Mouse (Mus musculus) 416B (cell line): Measurements from ENCODE around the gene Mgat4c.

Experiments used
- DNase-seq: peaks from one replicate; pipeline ENCODE4 v3.0.0; 2011; ENCODE audit warnings: low read depth

Mgat4c gene

DNA sequence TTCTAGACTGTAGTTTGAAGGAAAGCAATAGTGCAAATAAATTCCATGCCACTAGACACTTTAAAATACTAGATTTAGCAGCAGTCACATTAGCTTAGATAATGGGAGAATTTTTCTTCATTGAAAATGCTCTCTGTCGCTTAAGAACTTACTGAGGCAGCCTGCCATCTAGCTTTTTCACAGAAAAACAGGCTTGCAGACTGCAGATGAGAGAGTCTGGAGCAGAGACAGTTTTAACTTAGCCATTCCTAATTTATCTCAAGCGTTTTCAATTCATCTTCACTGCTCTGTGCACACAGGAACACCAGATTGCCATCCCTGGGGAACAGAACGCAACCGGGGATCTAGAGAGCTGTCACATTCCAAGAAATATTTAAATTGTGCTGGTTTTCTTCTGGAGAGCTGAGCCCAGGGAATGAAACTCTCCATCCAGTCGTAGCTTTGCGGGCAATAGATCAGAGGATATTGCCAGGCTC, at the start of gene Mgat4c:
Gene Mgat4c (plus strand): TSS at position 51 of the 476 bp plus-strand sequence.
- no peak for DNase-seq

DNA sequence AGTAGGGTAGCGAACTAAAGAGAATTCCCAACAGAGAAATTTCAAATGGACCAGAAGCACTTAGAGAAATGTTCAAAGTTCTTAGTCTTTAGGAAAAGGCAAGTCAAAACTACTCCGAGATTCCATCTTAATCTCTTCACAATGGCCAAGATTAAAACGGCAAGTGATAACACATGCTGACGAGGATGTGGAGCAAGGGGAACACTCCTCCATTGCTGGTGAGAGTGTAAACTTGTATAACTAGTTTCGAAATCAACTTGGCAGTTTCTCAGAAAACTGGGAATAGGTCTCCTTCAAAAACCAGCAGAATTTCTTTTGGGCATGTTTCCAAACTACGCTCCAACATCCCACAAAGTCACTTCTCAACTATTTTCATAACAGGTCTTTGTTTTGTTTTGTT, 46.0 kb upstream of the Mgat4c start:
- DNase-seq: peak; percentile 14

DNA sequence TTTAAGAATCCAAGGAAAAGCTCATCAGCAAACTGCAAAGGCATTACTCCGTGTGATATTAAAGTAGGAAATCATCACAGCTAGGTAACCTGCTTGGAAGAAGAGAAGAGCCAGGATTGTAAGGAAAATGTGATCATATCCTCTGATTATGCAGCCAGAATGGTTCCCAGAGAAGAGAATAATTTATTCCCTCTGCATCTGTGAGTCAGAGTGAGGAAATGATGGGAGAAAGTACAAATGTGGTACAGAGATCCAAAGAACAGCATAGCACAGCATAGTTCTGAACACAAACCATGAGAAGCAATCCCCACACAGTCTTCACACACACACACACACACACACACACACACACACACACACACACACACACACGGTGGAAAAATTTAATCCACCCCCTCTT, 40.2 kb upstream of the Mgat4c start:
- no peak for DNase-seq

DNA sequence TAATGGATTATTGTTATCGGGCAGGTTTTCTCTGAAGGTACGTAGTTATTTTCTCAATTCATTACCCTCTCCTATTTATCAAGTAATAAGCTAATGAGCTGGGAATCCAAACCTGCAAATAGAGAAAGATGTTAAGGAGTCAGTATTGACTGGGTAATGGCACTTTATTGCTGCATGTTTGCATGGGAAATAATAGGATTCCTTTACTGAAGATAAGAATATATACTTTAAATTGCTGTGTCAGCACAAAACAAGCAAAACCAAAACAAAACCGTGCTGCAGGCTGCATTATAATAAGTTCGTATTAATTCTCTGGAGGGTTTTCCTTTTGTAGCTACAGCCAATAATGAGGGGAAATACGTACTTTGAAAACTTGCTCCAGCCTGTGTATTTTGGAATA, 627 bp downstream of the Mgat4c start:
- DNase-seq: no peak

DNA sequence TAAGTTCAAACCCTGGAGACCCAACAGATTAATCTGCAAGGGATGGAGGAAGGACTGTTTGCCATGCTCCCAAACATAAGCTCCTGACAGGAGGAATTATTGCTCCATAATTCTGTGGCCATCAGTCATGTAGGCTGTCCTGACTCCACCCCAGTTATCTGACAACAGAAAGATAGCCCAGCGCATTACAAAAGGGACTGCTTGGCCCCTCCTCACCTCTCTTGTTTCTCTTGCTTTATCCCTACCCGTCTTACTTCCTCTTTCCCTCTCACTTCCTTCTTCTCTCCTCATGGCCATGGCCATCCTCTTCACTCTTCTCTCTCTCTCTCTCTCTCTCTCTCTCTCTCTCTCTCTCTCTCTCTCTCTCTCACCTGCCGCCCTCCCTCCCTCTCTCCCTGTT, 80.5 kb downstream of the Mgat4c start:
- no peak for DNase-seq

DNA sequence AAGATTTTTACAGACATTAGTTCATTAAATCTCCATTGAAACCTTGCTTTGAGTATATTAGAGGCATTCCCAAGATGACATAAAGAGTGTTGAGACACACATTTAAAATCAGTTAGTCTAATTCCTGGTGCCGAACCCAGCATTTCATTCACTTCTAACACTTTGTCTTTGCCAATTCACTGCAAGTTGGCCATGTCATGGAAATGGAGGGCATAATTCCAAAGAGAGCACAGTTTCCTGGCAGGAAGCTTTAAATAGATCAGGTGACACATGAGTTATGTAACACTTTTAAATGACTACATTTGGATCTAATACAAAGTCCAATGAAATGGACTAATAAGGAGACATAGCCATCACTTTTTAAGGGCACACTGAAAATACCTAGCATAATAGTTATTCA, 89.4 kb downstream of the Mgat4c start:
- DNase-seq: no peak

DNA sequence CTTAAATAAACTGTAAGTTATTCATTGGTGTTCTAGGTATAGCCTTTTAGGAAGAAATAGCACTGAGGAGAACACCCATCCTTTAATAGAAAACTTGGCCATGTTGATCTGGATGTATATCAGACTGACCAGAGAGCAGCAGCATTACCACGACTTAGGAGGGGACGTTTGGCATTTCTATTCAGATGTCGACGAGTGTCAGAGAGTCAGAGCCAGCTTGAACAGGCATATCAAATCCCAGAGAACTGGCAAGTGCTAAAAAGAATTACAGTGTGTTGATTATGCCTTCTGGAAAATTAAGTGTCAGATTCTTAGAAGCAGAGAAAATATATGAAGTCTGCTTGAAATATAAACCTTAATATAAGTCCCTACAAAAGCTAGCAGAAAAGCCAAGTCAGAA, 89.9 kb downstream of the Mgat4c start:
- DNase-seq: no peak

DNA sequence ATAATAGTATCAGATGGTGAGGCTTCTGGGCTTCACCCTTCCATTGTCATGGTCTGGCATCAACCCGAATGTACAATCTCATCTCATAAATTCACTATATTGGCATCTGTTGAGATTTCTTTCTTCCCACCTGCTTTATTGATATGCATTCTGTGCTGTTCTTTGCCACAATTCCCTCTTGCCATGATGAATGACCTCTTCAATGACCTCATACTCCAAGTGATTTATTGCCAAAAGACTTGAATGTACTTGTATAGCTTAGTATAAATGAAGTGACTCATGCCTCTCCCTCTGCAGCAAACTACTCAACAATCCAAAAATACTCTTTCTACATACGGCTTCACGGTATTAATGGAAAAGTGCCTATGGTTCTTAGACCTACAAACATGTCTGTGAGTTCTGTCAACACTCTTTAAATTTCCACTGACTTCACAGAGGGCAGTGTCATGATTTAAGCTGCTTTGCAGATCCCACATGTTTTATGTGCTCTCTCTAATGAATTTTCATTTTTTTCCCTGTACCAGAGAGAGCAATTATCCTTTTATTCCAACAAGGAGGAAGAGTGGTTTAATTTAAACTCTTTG, 102.0 kb downstream of the Mgat4c start:
- DNase-seq: no peak

DNA sequence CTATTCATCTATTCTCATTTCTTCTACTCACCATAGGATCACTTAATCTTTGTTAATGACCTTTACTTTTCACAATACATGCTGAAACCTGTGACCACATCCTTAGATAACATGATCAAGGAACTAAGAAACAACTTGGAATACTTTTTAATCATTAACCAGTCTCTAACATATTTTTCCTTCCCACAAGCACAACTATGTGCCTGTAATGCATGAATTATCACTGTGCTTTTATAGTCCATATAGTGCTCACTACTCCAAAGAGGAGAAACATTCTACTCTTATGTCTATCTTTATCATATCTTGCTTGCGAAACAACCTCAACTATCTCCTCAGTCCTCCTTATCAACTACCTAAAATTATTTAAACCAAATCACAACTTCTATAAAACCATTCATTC, 114.2 kb downstream of the Mgat4c start:
- DNase-seq: no peak

DNA sequence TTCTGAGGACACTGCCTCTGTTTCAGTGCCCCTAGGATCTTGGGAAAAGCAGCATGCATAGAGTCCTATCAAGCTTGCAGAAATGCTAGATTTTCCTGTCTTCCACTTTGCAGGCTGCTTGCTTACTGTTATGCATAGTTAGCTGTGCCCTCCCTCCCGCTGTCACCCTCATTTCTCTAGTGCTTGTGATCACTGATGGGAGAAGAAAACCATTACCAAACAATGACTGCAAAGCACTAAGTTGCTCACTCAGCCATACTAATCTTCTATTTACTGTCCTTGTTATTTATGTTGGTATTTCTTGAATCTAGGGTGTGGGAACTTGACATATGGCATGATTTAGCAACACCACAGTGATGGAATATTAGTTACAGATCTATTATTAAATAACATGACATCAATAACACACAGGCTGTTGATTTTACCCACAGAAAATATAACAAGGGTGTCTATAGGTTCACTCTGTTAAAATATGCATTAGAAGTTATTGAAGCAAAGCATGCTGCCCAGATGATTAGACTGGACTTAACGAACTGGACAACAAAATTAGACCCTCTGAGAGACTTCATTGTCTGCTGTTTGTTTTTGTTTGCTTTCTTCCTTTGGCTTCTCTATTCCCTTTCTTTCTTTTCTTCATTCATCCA, 117.7 kb downstream of the Mgat4c start:
- no peak for DNase-seq

DNA sequence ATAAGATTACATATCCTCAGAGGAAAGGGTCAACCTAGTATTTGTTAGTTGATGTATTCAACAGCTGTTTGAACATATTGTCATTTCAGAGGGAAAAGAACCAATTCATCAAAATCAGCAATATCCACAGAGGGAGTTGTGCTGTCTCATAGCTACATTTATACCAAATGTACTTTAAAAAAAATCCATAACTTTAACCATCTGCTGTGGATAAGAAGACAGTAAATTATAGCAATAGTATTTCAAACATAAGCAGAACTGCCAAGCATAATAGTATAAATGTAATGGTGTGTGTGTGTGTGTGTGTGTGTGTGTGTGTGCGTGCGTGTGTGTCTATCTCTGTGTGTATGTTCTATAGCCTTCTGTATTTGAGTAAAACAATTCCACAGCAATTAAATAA, 127.5 kb downstream of the Mgat4c start:
- DNase-seq: no peak

DNA sequence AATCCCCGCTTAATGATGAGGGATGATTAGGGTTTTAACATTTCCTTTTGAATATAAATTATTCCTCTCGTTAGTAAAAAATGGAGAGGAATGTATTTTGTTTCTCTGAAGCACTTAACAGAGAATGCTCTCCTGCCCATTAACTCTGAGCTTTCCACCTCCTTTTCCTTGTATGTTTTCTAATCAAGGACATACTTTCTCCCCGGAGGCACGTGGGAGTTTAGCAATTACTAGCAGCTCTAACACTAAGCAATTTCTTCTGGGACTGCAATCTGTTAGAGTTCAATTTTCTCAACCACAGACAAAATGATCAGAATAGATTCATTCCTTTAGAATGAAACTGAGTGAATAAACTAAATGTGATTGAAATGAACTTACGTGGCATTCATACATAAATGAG, 135.6 kb downstream of the Mgat4c start:
- DNase-seq: no peak

DNA sequence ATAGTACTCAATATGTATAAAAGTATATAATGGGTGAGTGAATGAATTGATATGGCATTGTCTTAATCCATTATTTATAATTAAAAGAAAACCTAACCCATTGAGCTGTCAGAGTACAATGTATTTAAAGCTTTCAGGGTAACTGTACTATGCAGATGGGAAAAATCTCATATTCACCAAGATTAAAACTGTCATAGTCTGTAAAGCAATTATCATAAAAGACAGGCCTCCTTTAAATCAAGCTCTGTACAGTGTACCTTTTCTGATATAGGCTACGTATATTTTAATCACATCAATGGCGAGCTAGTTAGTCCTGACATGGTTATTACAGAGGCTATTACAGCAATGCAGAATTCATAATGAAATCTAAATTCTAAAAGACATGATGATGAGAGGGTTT, 146.7 kb downstream of the Mgat4c start:
- DNase-seq: no peak

DNA sequence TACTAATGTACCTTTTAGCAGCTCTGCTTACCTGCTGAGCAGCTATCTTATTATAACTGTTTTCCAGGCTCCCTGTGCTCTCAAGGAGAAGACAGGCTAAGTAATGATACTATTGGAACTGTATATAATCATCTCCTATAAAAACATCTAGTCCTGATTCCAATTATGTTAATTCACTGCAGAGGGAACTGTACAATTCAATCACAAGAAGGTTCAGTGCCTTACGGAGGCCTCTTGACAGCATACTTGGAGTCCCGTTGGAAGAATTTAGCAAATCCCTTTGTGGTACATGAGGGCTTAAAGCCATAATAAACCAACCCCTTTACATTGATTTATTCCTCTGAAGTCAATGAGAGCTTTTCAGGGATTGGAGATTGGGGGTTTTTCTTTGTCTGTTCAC, 174.8 kb downstream of the Mgat4c start:
- no peak for DNase-seq

DNA sequence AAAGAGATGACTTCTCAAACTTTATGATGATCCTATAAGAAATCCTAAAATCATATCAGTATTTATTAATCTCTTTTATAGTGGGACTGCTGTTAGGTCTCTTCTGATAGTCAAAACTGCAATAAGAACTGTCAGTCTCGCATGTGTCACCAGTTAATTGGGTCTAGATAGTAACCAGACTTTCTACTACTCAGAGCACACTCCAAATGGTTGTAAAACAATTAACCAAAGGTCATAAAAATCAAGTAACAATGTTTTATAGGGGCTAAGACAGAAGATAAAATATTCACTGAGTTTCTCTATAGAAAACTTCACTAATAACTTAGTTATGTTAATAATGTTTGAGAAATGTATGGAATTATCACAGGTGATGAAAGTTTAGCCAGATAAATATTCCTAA, 208.6 kb downstream of the Mgat4c start:
- no peak for DNase-seq

DNA sequence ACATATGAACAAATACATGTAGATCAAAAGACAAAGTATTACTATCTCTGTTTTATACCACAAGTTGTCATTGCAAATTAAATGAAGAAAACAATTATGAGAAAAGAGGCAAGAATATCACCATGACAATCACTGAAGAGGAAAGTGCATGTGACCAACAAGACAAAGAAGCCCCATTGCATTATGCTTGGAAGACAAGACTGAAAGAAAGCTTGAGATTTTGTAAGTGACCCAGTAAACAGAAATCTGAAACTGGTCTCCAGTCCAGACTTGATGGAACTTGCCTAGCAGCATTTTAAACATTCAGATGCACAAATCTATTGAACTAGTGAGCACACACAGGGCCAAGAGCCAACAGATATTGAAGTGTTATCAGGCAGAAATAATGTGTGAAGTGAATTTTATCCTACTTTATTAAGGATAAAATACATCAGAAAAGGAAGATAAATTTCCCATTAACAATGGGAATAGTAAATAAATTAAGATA, 236.1 kb downstream of the Mgat4c start:
- no peak for DNase-seq

DNA sequence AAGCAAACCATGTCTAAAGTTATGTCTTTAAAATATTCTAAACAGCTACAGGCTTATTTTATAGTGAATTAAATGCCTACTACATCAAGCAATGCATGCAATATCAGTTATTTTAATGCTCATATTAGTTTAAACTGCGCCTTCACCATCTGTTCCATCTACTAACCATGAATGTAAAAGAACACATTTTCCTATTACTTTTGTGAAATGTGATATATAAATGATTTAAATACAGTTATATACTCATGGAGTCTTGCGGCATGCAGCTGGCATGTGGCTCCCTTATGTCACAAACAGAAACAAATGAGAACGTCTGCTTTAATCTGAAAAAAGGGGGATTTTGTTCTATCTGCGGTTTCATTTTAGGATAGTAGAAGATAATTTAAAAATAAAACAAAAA, 316.3 kb downstream of the Mgat4c start:
- no peak for DNase-seq

DNA sequence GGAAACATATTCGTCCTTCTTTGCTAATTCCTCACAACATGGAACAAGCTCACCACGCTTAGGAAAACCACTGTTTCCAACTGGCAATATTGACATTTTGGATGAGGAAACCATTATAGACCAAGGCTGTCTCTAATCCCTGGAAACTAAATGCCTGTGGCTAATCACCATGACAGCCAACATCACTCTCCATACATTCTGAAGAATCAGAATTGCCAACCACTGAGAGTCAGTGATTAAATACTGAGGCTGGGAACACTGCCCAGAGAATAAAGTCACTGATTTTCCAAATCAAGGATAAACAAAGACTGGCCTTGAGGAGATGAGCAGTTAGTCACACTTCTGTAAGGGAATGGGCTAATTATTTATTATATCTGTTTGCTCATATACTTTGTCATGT, 361.2 kb downstream of the Mgat4c start:
- DNase-seq: no peak

DNA sequence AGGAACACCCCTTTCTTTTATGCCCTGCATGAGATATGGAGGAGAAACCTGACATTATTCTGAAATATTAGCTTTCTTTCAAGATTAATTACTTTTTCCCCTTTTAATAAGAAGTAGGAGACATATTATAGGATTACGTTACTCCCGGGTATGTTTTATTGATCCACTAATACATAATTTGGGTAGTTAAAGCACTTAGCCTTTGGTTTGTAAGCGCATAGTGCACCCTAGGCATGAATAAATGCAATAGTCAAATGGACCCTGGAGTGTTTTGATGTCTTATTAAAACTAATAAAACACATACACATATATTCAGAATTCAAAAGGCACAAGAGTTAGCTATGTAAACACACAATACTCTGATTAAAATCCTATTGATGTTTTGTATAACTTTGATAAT, 374.9 kb downstream of the Mgat4c start:
- no peak for DNase-seq

DNA sequence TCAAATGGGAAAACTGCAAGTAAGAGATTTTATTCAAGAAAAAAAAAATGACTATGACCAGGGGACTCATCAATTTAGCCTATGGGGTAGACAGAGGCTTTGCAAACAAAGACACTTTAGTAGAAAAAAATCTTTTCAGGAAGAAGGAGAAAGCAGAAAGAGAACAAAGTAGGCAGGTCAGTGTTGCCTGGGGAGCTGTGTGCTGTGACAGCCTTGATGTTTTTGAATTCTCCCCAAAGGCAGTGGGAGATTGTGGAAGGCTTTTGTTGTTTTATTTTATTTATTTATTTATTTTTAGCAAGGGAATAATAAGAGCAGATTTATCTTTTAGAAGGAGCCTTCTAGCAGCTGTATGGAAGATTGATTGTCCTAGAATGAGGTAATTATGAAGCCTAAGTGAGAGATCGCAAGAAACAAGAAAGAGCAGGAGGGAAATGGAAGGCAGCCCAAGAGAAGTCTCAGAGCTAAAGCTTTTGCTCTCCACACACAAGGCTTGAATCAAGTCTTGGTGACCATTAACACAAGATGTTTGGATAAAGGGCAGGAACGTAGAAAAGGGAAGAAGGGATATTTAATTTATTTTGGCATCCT, 375.8 kb downstream of the Mgat4c start:
- no peak for DNase-seq

DNA sequence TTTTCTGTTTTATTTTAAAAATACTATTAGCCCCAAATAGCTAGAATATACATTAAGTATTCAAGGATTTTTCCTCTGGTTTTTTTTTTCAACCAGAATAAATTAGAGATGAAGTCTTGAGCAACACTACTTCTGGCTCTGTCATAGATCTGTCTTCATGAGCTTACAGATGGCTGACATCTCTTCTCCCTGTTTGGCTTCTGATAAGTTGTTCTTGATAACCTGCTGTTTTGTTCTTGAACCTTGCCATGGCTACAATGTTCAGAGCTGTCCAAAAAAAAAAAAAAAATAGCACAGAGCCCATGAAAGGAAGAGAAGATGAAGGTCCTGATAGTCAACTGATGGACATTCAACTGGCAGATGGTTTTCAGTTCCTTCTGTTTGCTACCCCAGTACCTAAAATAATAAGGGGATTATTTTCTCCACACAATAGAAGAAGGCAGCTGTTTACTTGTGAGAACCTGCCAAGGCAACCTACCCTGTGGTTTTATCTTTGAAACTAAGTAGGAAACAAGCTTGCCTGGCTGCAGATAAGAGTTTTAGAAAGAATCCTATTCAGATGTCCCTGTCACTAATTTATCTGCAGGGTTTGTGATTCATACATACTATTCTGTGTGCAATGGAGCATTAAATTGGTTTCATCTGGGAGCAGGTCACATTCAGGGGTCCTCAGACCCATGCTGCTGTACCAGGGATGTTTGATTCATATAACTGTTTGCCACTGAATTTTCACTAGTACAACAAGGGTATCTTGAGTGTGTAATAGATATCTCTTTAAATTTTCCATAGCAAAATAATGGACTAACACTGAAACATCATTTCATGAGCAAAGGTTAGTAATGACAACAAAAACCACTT, 393.5 kb downstream of the Mgat4c start:
- DNase-seq: no peak

DNA sequence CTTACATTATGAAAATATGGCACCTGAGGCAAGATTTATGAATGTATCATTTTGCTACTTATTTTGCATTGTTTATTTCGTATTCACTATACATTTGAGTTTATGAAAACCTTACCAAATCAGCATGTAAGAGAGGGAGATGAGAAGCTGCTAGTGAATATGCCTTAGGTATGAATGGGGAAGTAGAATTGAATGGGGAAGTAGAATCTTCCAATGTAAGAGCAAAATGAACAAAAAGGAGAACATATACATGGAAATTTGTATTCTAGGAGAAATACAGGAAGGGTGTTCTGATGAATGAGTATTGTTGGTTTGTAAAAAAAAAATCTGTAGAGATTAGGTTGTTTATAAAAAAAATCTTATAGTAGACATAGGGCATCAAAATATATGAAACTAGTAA, 441.9 kb downstream of the Mgat4c start:
- no peak for DNase-seq

DNA sequence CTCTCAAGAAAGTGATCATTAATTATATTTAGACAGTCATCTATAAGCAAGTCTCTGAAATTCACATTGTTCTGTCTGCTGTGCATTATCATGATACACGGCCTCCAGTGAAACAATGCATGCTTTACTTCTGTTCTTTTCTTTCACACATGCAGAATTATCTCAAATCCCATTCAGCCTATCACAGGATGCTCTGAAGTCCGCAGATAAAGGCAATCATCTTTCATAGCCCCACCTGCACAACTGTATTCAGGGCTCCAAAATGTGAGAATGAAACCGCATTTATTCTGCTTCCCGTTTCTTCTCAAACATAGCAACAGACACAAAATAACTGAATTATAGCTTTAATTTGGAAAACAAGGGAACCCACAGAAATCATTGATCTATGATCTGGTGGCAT, 446.1 kb downstream of the Mgat4c start:
- no peak for DNase-seq
